Mouse (Mus musculus) brown adipose tissue, adult 24 weeks (tissue): ENCODE measurements at regions not wholly inside any gene's neighbourhood (a gene's known extent, or its start where the extent isn't known, plus 50 kb on each side); places are given as distances from the start of the nearest gene placed in this dataset.

Source experiments
- H3K27ac ChIP-seq: fragments of 200-500 bp; replicated peaks from 2 replicates; pipeline ENCODE4 v1.5.1; 2012; ENCODE audit warnings: low read depth, mild to moderate bottlenecking, low read length
- H3K4me1 ChIP-seq: fragments of 200-500 bp; 2 replicates; pipeline ENCODE4 v1.6.1; 2012; ENCODE audit warnings: low read length, mixed read lengths; ENCODE audit not compliant: control insufficient read depth, insufficient read depth, insufficient read length
- H3K4me3 ChIP-seq: fragments of 200-500 bp; 2 replicates; pipeline ENCODE4 v1.5.1; 2012; ENCODE audit warnings: low read depth, mild to moderate bottlenecking, low read length, moderate library complexity; ENCODE audit not compliant: insufficient read depth

DNA sequence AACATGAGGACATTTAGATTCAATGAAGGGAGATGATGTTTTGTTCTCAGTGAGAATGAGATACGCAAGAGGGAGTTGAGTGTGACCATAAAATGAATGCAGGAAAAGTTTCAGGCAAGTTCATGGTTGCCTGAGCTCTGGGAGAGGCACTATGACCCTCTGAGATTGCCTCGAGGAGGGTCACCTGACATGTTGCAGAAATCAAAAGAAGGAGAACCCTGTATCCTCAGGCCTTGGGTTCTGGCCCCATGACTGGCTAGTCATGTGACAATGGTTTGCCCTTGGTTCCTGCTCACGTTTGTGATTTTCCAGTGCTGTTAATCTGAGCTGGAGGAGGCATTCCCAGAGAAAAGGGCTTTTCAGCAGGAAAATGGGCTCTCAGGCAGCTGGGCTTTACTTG lies 98.9 kb downstream of the Mab21l3 start:
- Histone ChIP-seq H3K27ac (no peak overlapping the region), H3K4me3 (no peak overlapping the region), H3K4me1 (no peaks in the 10 kb centered on the region)

DNA sequence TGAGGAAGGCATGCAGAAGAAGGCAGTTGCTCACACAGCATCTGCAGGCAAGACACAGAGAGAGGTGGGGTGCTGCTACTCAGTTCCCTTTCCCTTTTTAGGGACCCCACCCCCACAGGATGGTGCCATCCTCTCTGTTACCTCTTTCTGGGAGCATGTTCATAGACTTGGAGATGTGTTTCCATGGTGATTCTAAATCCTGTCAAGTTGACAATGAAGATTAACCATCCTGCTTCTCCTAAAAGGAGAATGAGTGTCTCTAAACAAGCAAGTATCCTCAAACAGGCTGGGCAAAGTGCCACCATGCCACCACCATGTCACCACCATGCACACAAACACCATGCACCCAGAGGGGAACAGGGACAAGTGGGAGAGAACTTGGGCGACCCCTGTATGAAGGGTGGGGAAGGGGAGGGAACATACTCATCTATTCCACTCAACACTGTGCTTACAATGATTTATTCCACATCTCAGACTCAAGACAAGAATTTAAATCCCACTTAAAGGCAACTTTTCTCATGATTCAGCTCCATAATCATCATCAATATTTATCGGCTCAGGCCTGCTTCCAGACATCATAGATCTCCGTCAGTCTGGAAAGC lies 99.6 kb downstream of the Mab21l3 start:
- Histone ChIP-seq H3K27ac (no peak overlapping the region), H3K4me1 (no peaks in the 10 kb centered on the region), H3K4me3 (no peak overlapping the region)

DNA sequence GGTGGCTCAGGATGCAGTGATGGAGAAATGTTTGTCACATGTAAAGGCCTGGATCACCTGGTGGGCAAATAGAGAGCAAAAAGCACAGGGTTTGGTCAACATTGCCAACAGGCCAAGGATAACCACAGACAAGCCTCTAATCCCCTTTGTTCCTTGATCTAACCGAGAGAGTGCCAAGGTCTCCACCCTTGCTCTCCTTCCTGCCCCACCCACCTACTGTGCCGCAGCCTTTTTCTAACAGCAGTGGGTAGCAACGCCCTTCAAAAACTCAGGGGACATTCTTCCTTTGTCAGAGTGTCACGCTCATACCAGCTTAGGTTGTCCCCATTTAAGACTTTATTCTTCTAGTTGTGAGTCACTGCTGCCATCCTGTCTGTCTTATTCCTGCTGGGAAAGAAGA lies 100.6 kb downstream of the Mab21l3 start:
- no peak overlapping the region for H3K27ac ChIP-seq
- no peak overlapping the region for H3K4me3 ChIP-seq
- H3K4me1 ChIP-seq: no peaks in the 10 kb centered on the region

DNA sequence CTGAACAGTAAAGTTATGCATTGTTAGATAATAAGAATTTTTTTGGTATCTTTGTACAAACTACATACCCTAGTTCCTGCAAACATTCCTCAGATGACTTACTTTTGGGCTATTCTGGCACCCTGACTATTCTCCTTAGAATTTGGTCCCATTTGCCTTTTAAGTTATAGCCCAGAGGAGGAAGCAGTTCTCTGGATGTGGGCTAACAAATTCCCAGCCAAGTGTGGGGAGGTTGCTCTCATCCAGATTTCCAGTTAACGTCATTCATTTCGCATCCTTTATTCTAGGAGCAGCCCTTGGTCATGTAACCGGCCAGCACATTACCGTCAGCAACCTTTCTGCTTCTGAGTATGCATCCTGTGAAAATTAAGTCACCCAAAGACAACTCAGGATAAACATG lies 107.9 kb downstream of the Mab21l3 start:
- Histone ChIP-seq H3K27ac (no peak overlapping the region), H3K4me1 (no peaks in the 10 kb centered on the region), H3K4me3 (no peak overlapping the region)

DNA sequence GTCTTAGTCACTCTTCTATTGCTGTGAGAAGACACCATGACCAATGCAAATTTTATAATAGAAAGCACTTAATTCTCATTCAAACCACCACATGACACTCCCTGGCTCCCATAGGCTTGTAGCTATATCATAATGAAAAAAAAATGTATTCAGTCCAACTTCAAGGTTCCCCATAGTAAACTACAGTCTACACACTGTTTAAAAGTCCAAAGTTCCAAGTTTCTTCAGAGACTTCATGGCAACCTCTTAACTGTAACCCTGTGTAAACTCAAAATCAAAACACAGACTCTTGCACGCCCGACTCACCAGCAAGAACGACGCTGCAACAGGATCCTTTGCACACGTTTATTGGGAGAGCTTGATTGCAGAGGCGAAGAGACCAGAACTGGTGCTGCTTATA lies 111.6 kb downstream of the Mab21l3 start:
- H3K4me3 ChIP-seq: no peak overlapping the region
- no peaks in the 10 kb centered on the region for H3K4me1 ChIP-seq
- H3K27ac ChIP-seq: no peak overlapping the region

DNA sequence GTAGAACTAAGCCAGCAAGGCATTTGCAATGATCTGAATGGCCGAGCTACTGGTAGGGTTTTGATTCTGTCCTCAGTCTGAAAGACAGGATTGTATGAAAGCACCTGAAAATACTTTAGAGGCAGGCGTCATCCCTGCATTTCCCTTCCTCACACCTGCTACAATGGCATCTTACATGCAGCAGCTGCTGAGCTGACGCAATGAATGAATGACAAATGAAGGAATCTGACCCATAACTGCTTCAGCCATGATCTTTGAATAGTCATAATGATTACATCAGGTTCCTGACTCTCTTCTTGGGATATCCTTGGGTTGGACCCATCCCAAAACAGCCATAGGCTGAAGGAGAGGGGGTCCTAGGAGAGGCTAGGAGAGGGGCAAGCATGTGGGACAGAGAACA lies 119.7 kb downstream of the Mab21l3 start:
- H3K4me1 ChIP-seq: no peaks in the 10 kb centered on the region
- no peak overlapping the region for H3K4me3 ChIP-seq
- no peak overlapping the region for H3K27ac ChIP-seq

DNA sequence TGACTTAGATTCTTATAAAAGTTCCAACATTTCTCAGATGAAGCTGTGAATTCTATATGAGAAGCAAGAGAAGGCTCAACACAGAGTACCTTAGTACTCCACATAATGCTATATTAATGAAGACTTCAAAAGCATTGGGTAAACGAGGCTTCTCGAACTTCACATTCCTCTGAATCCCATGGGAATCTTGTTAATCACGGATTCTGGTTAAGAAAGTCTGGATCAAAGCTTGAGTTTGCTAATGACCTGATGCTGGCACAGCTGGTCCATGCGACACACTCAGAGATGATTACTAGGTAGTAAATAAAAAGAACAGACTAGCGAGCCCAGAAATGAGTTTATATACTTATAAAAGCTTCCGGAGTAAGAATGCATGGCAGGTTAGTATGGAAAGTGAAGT lies 118.4 kb upstream of the Atp1a1 start:
- H3K4me1 ChIP-seq: no peaks in the 10 kb centered on the region

DNA sequence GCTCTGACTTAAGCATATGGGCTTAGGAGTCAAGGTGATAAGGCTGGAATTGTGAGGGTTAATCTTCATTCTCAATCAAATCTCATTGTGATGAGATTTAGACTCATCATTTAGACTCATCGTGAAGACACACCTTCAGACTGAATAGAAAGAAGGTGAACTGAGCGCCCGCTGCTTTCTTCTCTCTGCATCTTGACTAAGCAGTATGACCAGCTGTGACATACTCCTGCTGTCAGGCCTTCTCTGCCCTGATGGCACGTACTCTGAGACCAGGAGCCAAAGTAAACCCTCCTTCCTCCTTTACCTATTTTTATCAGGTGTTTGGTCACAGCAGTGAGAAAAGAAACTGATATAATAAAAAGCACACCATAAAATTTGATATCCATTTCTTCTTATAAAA lies 117.5 kb upstream of the Atp1a1 start:
- no peak overlapping the region for H3K27ac ChIP-seq

More for the DNA sequence above, 118.4 kb upstream of the Atp1a1 start:
- no peak overlapping the region for H3K4me3 ChIP-seq
- no peak overlapping the region for H3K27ac ChIP-seq

DNA sequence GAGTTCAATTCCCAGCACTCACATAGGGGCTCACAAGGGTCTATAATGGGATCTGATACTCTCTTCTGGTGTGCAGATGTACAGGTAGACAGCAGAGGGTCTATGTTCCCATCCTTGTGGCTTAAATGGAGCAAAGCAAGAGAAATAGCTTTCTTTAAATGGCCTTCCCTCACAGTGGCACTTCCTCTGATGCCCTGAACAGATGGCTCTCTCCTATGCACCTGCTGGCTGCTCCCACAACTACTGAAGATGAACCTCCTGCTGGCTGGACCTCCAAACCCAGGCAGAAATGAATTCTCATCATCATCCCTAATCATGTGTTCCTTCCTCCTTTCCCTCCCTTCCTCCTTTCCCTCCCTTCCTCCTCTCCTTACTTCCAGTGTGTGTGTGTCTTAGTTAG lies 110.9 kb upstream of the Atp1a1 start:
- Histone ChIP-seq H3K4me3 (no peak overlapping the region), H3K27ac (no peak overlapping the region), H3K4me1 (no peaks in the 10 kb centered on the region; the same call in 1 of the 2 replicates)

More for the DNA sequence above, 117.5 kb upstream of the Atp1a1 start:
- no peak overlapping the region for H3K4me3 ChIP-seq
- H3K4me1 ChIP-seq: no peaks in the 10 kb centered on the region

DNA sequence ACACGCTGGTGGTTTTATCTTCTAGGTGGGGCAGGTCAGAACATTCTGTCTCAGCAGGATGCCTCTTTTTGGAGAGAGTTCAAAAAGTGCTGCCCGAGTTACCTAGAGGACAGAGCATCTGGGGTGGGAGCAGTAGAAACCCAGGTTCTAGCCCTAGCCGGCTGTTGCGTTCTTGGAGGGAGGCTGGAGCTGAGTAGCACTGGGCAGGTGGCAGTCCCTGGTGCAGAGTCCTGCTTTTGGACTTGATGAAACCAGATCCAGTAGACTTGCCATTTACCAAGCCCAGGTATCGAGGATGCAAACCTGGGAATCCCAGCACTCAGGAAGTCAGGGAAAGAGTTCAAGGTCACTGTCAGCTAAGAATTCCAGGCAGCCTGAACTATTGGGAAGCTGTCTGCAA lies 110.3 kb upstream of the Atp1a1 start:
- Histone ChIP-seq H3K4me3 (no peak overlapping the region), H3K27ac (no peak overlapping the region), H3K4me1 (no peaks in the 10 kb centered on the region; the same call in 1 of the 2 replicates)

DNA sequence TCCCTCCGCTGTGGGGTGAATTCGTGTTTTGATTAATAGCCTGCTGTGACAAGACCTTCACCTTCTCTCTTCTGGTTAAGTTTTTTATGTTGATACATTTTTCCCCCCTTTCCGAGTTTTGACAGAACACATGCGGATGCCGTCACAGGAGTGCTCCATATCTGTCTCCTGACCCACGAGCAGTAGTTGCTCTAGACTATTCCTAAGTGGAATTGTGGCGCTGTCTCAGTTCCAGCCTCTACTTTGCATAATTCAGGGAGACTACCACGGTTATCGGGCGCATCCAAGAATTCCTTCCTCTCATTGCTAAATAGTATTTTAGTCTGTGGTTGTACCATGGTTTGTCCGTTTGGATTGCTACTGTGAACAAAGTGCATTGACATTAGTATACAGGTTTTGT lies 109.2 kb upstream of the Atp1a1 start:
- H3K4me1 ChIP-seq: no peaks in the 10 kb centered on the region; the same call in 1 of the 2 replicates

DNA sequence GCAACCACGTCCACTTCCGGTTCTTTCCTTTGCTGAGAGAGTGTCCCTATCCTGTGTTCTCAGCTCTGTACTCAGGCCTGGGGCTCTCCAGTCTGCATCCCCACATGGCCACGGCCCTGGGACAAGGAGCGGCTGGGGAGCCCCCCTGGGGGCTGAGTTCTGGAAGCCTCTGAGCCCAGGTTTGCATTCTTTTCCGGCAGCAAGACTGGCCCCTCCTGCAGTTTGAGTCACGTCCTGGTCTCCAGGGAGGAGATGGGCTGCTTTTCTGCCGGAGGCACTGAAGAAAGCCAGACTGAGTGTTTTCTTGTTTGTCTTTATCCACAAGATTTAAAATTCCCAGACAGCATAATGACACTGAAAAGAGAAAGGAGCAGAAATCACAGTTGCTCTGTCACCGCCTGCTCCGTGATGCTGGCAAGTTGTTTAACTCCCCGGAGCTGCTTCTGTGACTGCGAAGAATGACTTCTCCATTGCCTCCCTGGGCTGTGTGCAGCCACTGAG lies 108.7 kb upstream of the Atp1a1 start:
- no peaks in the 10 kb centered on the region; the same call in 1 of the 2 replicates for H3K4me1 ChIP-seq
- peak overlapping the region; percentile 30 for H3K4me3 ChIP-seq
- H3K27ac ChIP-seq: no peak overlapping the region

More for the DNA sequence above, 109.2 kb upstream of the Atp1a1 start:
- no peak overlapping the region for H3K27ac ChIP-seq
- no peak overlapping the region for H3K4me3 ChIP-seq

DNA sequence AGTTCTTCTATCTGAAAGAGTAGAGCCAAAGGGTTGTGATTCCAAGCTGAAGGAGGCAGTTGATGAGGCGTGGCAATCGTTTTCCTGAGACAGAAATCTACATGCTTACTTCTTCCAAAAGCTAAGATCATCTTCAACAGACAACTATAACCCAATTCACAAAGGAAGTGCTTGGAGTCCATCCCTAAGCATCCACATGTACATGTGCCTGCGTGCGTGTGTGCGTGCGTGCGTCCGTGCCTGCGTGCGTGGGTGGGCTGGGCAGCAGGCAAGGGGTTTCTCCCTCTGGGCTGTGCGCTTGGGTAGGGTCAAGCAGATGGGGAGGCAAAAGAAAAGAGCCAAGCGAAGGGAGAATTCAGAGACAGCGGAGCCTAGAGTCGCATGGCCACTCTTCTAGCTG lies 108.2 kb upstream of the Atp1a1 start:
- H3K27ac ChIP-seq: no peak overlapping the region
- H3K4me1 ChIP-seq: no peaks in the 10 kb centered on the region; the same call in 1 of the 2 replicates
- H3K4me3 ChIP-seq: no peak overlapping the region

DNA sequence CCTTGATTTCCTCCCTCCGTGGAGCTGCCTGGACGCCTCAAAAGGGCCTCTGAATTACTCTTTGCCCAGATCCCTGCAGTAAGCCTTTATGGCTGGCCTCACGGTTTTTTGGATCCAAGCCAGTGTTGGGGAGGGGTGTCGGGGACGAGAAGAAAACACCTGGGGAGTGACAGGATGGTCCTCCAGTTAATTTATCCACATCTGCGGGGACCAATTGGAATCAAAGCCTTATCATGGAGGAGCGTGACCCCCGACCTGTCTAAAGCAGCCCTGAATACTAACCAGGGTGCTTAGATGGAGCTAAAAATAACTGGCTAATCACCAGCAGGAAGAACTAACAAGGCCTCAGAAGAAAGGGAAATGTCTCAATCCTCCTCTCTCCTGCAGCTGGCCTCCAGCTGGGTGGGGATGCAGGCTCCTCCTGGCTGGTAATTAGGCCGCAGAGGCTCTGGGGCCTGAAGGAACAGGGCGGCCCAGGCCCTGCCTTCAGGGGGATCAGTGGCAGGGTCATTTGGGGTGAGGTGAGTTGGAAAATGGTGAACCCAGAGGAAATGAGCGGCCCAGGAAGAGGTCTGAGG lies 107.2 kb upstream of the Atp1a1 start:
- Histone ChIP-seq H3K27ac (no peak overlapping the region), H3K4me3 (no peak overlapping the region), H3K4me1 (no peaks in the 10 kb centered on the region; the same call in 1 of the 2 replicates)

DNA sequence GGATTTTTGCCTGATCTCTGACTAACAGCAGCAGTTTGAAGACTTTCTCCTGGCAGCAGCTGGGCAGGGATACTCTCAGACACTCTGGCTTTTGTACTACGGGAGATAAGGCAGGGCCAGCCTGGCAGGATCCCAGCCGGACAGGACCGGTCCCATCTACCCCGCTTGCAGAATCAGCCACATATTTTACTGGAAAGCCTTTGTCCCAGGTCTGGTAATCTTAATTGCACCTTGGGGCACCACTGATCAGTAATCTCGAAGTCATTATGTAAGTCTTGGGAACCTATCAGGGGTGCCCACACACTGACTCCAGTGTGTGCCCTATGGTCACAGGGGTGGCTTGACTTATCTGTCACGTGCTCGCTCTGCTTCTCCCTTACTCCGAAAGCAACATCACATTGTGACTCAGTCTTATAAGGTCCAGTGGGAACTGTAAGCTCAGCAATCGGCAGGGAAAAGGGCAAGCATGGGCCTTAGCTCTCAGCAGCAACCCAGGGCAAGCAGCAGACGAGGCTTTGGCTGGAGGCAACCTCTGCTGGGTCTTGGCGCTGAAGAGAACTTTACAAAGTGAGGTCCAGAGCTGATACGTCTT lies 105.0 kb upstream of the Atp1a1 start:
- Histone ChIP-seq H3K4me1 (no peaks in the 10 kb centered on the region; the same call in 1 of the 2 replicates), H3K4me3 (no peak overlapping the region), H3K27ac (no peak overlapping the region)

DNA sequence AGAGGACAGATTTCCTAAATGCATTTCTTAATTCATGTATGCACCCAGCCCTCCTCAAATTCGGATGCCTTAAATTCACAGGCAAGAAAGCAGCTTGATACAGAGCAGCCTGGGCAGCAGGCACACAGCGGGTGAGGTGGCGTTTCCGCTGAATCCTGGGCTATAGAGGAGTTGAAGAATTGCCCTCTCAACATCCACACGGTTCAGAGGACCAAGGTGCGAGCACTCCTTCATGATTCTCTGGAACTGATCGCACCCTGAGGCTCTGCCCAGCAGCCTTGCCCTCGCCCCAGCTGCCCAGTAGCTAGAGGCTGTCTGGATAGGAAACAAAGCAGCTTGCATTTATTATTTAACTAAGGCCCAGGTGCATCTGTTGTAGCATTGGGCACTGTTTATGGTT lies 104.3 kb upstream of the Atp1a1 start:
- Histone ChIP-seq H3K4me1 (no peaks in the 10 kb centered on the region; the same call in 1 of the 2 replicates), H3K4me3 (no peak overlapping the region), H3K27ac (no peak overlapping the region)
